Mouse (Mus musculus) heart, embryonic 11.5 days (tissue): ENCODE measurements around the gene Tspan1. TPM values are rescaled to one million over a fixed set of nuclear protein-coding genes. Genes with fewer than 3 reads are reported as not detected.
A peak's percentile ranks its signal among the peaks of the same experiment; 100 is the strongest.

Experiments
- ATAC-seq: fragments of 200-750 bp; cut with Nextera tagmentation; replicated peaks from 2 replicates; pipeline ENCODE4 v1.8.0; 2017; ENCODE audit warnings: moderate library complexity; ENCODE audit not compliant: insufficient number of reproducible peaks, low FRiP score, low TSS enrichment
- H3K27ac ChIP-seq: fragments of 300-500 bp; sonication (generic); 2 replicates; pipeline ENCODE4 v1.5.1; 2014; ENCODE audit warnings: mild to moderate bottlenecking, low read depth, low read length
- H3K27me3 ChIP-seq: fragments of 300-500 bp; sonication (generic); 2 replicates; pipeline ENCODE4 v1.6.1; 2014; ENCODE audit warnings: mild to moderate bottlenecking, low read length, mixed read lengths; ENCODE audit not compliant: control insufficient read depth, insufficient read depth
- H3K36me3 ChIP-seq: fragments of 300-500 bp; sonication (generic); 2 replicates; pipeline ENCODE4 v1.6.1; 2014; ENCODE audit warnings: mild to moderate bottlenecking, low read length, moderate library complexity, mixed read lengths; ENCODE audit not compliant: control insufficient read depth, insufficient read depth
- H3K4me1 ChIP-seq: fragments of 300-500 bp; sonication (generic); 2 replicates; pipeline ENCODE4 v1.6.1; 2014; ENCODE audit warnings: low read length; ENCODE audit not compliant: control insufficient read depth, insufficient read depth
- H3K4me2 ChIP-seq: fragments of 300-500 bp; sonication (generic); 2 replicates; pipeline ENCODE4 v1.6.1; 2014; ENCODE audit warnings: mild to moderate bottlenecking, moderate library complexity
- H3K4me3 ChIP-seq: fragments of 300-500 bp; sonication (generic); 2 replicates; pipeline ENCODE4 v1.5.1; 2014; ENCODE audit warnings: low read depth, low read length
- H3K9ac ChIP-seq: fragments of 300-500 bp; sonication (generic); 2 replicates; pipeline ENCODE4 v1.6.1; 2014; ENCODE audit warnings: mild to moderate bottlenecking, low read depth, low read length, moderate library complexity
- H3K9me3 ChIP-seq: fragments of 300-500 bp; sonication (generic); replicated peaks from 2 replicates; pipeline ENCODE4 v1.6.1; 2016; ENCODE audit warnings: low read length; ENCODE audit not compliant: control insufficient read depth
- WGBS: fragments of 180-500 bp; shearing (Covaris S2); extraction: QIAGEN DNeasy Blood & Tissue Kit; methylation state at CpG from one replicate; pipeline ENCODE4 v1.1.7; 2014; ENCODE audit not compliant: insufficient replicate concordance; 5-methylcytosine and 5-hydroxymethylcytosine counted together
- polyA plus RNA-seq: library from polyadenylated mRNA; unstranded; fragments of >200 nt; fragmentation: Nextera tagmentation; extraction: Ambion mirVana; gene quantifications from 2 replicates; pipeline ENCODE4 v1.2.1, GENCODE M21; 2014

Tspan1 gene
- polyA plus RNA-seq, 1 experiment from 2014 or later: not detected

GRCm38 (mm10) chr4:116174466-116175116 lies 7.2 kb upstream of the Tspan1 start:
- Histone ChIP-seq H3K9ac (no peak overlapping the region), H3K4me3 (no peak overlapping the region)

GRCm38 (mm10) chr4:116173752-116174151 lies 6.4 kb upstream of the Tspan1 start:
- Histone ChIP-seq H3K9ac (no peak overlapping the region), H3K9me3 (no peaks in the 10 kb centered on the region)

More at GRCm38 (mm10) chr4:116174466-116175116, 7.2 kb upstream of the Tspan1 start:
- no peaks in the 10 kb centered on the region for H3K27me3 ChIP-seq
- H3K4me2 ChIP-seq: no peak overlapping the region; the same call in 1 of the 2 replicates
- no peaks in the 10 kb centered on the region for H3K9me3 ChIP-seq
- WGBS: 14% methylated on average over 6 of the region's 6 CpGs
- peaks cover 34% of the 10 kb centered on the region for H3K4me1 ChIP-seq
- no peaks in the 10 kb centered on the region for H3K36me3 ChIP-seq
- H3K27ac ChIP-seq: peak overlapping the region; percentile 86
- peak; percentile 65 for ATAC-seq

GRCm38 (mm10) chr4:116173072-116173471 lies 5.7 kb upstream of the Tspan1 start, which contains the start of the genes 1700042G07Rik and Gm49337:
TSS of gene 1700042G07Rik (plus strand) at chr4:116173372.
TSS of gene Gm49337 (plus strand) at chr4:116173384.
- H3K9me3 ChIP-seq: no peaks in the 10 kb centered on the region
- H3K4me2 ChIP-seq: no peak within 1 kb of the TSS
- H3K27me3 ChIP-seq: no peaks in the 10 kb centered on the region
- H3K36me3 ChIP-seq: no peaks in the 10 kb centered on the region
- peaks cover 34% of the 10 kb centered on the region for H3K4me1 ChIP-seq
- peak within 1 kb of the TSS; percentile 86 for H3K27ac ChIP-seq
- ATAC-seq: no peak
- no peak within 1 kb of the TSS for H3K9ac ChIP-seq
- H3K4me3 ChIP-seq: no peak within 1 kb of the TSS
- WGBS: 85% methylated on average over 6 of the region's 6 CpGs

More at GRCm38 (mm10) chr4:116173752-116174151, 6.4 kb upstream of the Tspan1 start:
- Histone ChIP-seq H3K36me3 (no peaks in the 10 kb centered on the region), H3K27ac (no peak overlapping the region; the same call in 1 of the 2 replicates), H3K4me3 (no peak overlapping the region), H3K27me3 (no peaks in the 10 kb centered on the region), H3K4me2 (no peak overlapping the region), H3K4me1 (peaks cover 34% of the 10 kb centered on the region)
- WGBS: 81% methylated on average over 4 of the region's 4 CpGs
- no peak for ATAC-seq

- Histone ChIP-seq H3K4me1 (peaks cover 4% of the 10 kb centered on the region), H3K36me3 (no peaks in the 10 kb centered on the region), H3K27ac (no peak overlapping the region), H3K9ac (no peak overlapping the region), H3K4me3 (no peak overlapping the region), H3K4me2 (no peak overlapping the region), H3K9me3 (no peaks in the 10 kb centered on the region), H3K27me3 (no peaks in the 10 kb centered on the region)
- no peak for ATAC-seq
- 70% methylated on average over 3 of the region's 3 CpGs for WGBS
These were observed 1.9 kb upstream of the Tspan1 start for GRCm38 (mm10) chr4:116169353-116169672.

GRCm38 (mm10) chr4:116168617-116169352 lies 1.4 kb upstream of the Tspan1 start:
- H3K9ac ChIP-seq: no peak overlapping the region
- no peak for ATAC-seq

GRCm38 (mm10) chr4:116165708-116166407 lies 1.5 kb downstream of the Tspan1 start:
- H3K4me2 ChIP-seq: no peak overlapping the region
- no peaks in the 10 kb centered on the region for H3K36me3 ChIP-seq
- H3K4me1 ChIP-seq: no peaks in the 10 kb centered on the region
- no peaks in the 10 kb centered on the region for H3K9me3 ChIP-seq
- 61% methylated on average over 8 of the region's 8 CpGs for WGBS
- ATAC-seq: no peak
- no peak overlapping the region for H3K27ac ChIP-seq
- no peak overlapping the region for H3K9ac ChIP-seq
- H3K4me3 ChIP-seq: no peak overlapping the region
- no peaks in the 10 kb centered on the region for H3K27me3 ChIP-seq

More at GRCm38 (mm10) chr4:116168617-116169352, 1.4 kb upstream of the Tspan1 start:
- 70% methylated on average over 8 of the region's 8 CpGs for WGBS
- H3K4me2 ChIP-seq: no peak overlapping the region
- H3K9me3 ChIP-seq: no peaks in the 10 kb centered on the region
- H3K27ac ChIP-seq: no peak overlapping the region
- no peaks in the 10 kb centered on the region for H3K36me3 ChIP-seq
- no peaks in the 10 kb centered on the region; the same call in 1 of the 2 replicates for H3K4me1 ChIP-seq
- H3K27me3 ChIP-seq: no peaks in the 10 kb centered on the region
- no peak overlapping the region for H3K4me3 ChIP-seq

- WGBS: 88% methylated on average over 2 of the region's 2 CpGs
- no peaks in the 10 kb centered on the region for H3K9me3 ChIP-seq
- H3K27ac ChIP-seq: no peak overlapping the region
- no peak overlapping the region for H3K9ac ChIP-seq
- no peak overlapping the region for H3K4me2 ChIP-seq
- 0 out of 2 replicates have a peak, but pooled peaks cover 4% of the 10 kb centered on the region for H3K4me1 ChIP-seq
- H3K4me3 ChIP-seq: no peak overlapping the region
- H3K36me3 ChIP-seq: no peaks in the 10 kb centered on the region
- no peak for ATAC-seq
- no peaks in the 10 kb centered on the region for H3K27me3 ChIP-seq
These were observed 2.4 kb downstream of the Tspan1 start for GRCm38 (mm10) chr4:116164759-116165554.

- Histone ChIP-seq H3K27ac (no peak overlapping the region), H3K4me2 (no peak overlapping the region), H3K4me1 (0 out of 2 replicates have a peak, but pooled peaks cover 4% of the 10 kb centered on the region), H3K36me3 (peaks cover 13% of the 10 kb centered on the region), H3K9me3 (no peaks in the 10 kb centered on the region), H3K4me3 (no peak overlapping the region), H3K27me3 (no peaks in the 10 kb centered on the region), H3K9ac (no peak overlapping the region)
- no peak for ATAC-seq
- WGBS: 73% methylated on average over 4 of the region's 4 CpGs
These were observed 5.3 kb downstream of the Tspan1 start for GRCm38 (mm10) chr4:116162142-116162541.
